Mouse (Mus musculus): ENCODE results near the gene Gm49630. TPM values are rescaled to one million over a fixed set of nuclear protein-coding genes. Genes with fewer than 3 reads are reported as not detected.
"Not testable (repeated sequence)": the region's sequence is repeated elsewhere in the genome, so short reads cannot be mapped to it uniquely, and the experiment has no call there.

Gm49630 gene
- polyA plus RNA-seq, 1 experiment from 2014 or later, result not detected

DNA sequence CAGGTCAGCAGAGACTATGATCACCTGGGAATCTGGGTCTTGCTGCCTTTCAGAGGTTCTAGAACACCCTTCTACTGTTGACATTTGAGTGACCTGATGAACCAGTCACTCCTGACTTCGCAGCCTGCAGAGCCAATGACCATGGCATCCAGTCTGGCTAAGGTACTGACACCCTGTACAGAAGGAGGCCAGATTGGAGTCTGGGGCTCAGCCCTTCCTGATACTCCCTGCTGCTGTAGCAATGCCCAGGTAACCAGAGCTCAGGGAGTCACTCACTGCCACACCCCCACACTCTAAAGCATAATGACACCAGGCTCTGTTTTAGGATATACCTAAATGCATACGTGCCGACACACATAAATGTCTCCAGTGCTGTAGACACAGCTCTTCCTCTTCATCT is 10.9 kb upstream of the Gm49630 start:
- not testable (repeated sequence) for DNase-seq; H3K4me3 ChIP-seq (replicated peaks; ENCODE audit: low read depth, low read length); H3K27me3 ChIP-seq (ENCODE audit: control insufficient read depth, insufficient read depth, low read length); H3K4me1 ChIP-seq (ENCODE audit: control insufficient read depth, insufficient read depth, low read length); ATAC-seq (ENCODE audit: low FRiP score, low TSS enrichment); H3K27ac ChIP-seq (replicated peaks; ENCODE audit: low read depth, low read length); H3K9me3 ChIP-seq (ENCODE audit: control insufficient read depth, low read length); H3K36me3 ChIP-seq (ENCODE audit: control insufficient read depth, insufficient read depth, low read length); H3K4me2 ChIP-seq (ENCODE audit: low read length); H3K9ac ChIP-seq (replicated peaks; ENCODE audit: low read length)
- WGBS, result 88% methylated on average over 1 of the region's 3 CpGs

DNA sequence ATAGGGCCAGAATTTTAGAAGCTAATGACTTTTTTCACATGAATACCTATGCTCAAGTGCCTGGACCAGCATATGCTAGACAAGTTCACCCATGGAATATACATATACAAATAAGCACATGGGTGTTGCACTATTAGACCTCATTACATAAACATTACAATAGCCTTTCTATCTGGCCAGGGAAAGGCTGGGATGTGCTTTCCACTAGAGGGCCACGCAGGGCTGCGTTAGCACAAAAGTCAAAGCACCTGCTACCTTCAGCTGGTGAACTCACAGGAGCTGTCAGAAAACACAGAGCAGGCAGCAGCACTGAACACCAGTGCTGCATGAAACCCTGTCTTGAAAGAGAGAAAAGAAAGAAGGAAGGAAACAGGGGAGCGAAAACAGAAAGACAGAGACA is 6.1 kb upstream of the Gm49630 start:
- H3K4me2 ChIP-seq (ENCODE audit: low read length); H3K36me3 ChIP-seq (ENCODE audit: control insufficient read depth, insufficient read depth, low read length); DNase-seq; H3K4me1 ChIP-seq (ENCODE audit: control insufficient read depth, insufficient read depth, low read length); ATAC-seq (ENCODE audit: low FRiP score, low TSS enrichment); H3K4me3 ChIP-seq (replicated peaks; ENCODE audit: low read depth, low read length); H3K9ac ChIP-seq (replicated peaks; ENCODE audit: low read length); H3K9me3 ChIP-seq (ENCODE audit: control insufficient read depth, low read length); H3K27ac ChIP-seq (replicated peaks; ENCODE audit: low read depth, low read length); H3K27me3 ChIP-seq (ENCODE audit: control insufficient read depth, insufficient read depth, low read length): not testable (repeated sequence)
- WGBS, result 16% methylated on average over 2 of the region's 3 CpGs

DNA sequence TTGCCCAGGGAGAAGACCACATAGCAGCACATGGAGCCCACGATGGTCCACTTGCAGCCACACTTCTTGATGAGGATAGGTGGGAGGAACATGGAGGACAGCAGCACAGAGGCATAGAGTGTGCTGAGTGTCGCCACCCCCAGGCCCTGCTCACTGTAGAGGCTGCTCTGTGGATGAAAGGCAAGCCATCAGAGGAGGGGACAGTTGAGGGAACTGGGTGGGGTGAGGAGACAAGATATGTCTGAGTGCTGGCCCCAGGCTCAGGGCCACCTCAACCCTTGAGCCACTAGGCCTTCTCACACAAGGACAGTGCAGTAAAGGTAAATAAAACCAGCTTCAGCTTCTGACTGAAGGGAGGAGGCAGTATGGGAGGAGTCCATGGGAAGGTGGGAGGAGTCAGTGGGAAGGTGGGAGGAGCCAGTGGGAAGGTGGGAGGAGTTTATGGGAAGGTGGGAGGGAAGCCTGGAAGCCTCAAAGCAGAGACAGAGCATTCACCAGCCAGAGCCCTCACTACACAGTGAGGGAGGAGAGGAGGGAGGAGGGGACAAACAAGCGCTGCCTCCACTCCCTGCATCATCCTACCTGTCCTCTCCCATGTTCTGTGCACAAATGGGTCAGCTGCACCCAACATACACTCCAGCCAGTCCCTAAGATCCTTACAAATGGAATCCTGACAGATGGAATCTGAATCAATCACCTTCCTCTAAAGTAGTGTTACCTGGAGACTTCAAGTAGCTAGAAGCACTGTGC is 5.3 kb upstream of the Gm49630 start:
- 86% methylated on average over 1 of the region's 3 CpGs for WGBS
- H3K36me3 ChIP-seq (ENCODE audit: control insufficient read depth, insufficient read depth, low read length); H3K4me2 ChIP-seq (ENCODE audit: low read length); H3K9me3 ChIP-seq (ENCODE audit: control insufficient read depth, low read length); H3K4me3 ChIP-seq (replicated peaks; ENCODE audit: low read depth, low read length); DNase-seq; H3K4me1 ChIP-seq (ENCODE audit: control insufficient read depth, insufficient read depth, low read length); H3K27me3 ChIP-seq (ENCODE audit: control insufficient read depth, insufficient read depth, low read length); H3K27ac ChIP-seq (replicated peaks; ENCODE audit: low read depth, low read length); H3K9ac ChIP-seq (replicated peaks; ENCODE audit: low read length): not testable (repeated sequence)
- ATAC-seq (ENCODE audit: low FRiP score, low TSS enrichment), result peak; percentile 47

DNA sequence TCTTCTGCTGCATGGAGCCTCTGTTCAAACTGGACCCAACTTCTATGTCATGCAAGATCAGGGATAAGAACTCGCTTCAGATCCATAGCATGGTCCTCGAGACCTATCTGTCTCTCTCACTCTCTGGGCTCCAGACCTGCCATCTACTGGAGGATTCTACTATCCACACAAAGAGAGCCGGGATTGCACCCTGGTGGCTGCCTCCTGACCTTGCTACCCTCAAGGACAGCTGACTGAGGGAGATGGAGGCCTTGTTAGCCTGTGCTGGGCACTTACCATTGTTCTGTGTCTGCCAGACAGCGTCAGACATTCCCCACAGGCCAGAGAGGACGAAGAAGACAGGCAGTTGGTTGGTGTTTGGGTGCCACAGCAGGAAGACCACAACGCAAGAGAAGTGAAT is 2.4 kb downstream of the Gm49630 start:
- not testable (repeated sequence) for H3K9ac ChIP-seq (replicated peaks; ENCODE audit: low read length); ATAC-seq (ENCODE audit: low FRiP score, low TSS enrichment); H3K36me3 ChIP-seq (ENCODE audit: control insufficient read depth, insufficient read depth, low read length); H3K4me2 ChIP-seq (ENCODE audit: low read length); H3K9me3 ChIP-seq (ENCODE audit: control insufficient read depth, low read length); H3K27ac ChIP-seq (replicated peaks; ENCODE audit: low read depth, low read length); H3K4me3 ChIP-seq (replicated peaks; ENCODE audit: low read depth, low read length); DNase-seq; H3K4me1 ChIP-seq (ENCODE audit: control insufficient read depth, insufficient read depth, low read length); H3K27me3 ChIP-seq (ENCODE audit: control insufficient read depth, insufficient read depth, low read length)
- 74% methylated on average over 5 of the region's 6 CpGs for WGBS

- H3K4me2 ChIP-seq (ENCODE audit: low read length); H3K4me3 ChIP-seq (replicated peaks; ENCODE audit: low read depth, low read length); H3K27me3 ChIP-seq (ENCODE audit: control insufficient read depth, insufficient read depth, low read length); H3K9me3 ChIP-seq (ENCODE audit: control insufficient read depth, low read length); H3K36me3 ChIP-seq (ENCODE audit: control insufficient read depth, insufficient read depth, low read length); H3K9ac ChIP-seq (replicated peaks; ENCODE audit: low read length); H3K4me1 ChIP-seq (ENCODE audit: control insufficient read depth, insufficient read depth, low read length): not testable (repeated sequence)
- 26% methylated on average over 5 of the region's 7 CpGs for WGBS
- DNase-seq, result peak; percentile 64
- 0 out of 2 replicates have a peak overlapping the region, but pooled peaks have one; percentile 26 for H3K27ac ChIP-seq (replicated peaks; ENCODE audit: low read depth, low read length)
- ATAC-seq (ENCODE audit: low FRiP score, low TSS enrichment), result peak; percentile 70; the same call in 1 of the 2 replicates
Observed at GRCm38 (mm10) chr17:7366676-7367374, 5.0 kb downstream of the Gm49630 start.

GRCm38 (mm10) chr17:7366265-7366664 is 5.5 kb downstream of the Gm49630 start:
- H3K27ac ChIP-seq (replicated peaks; ENCODE audit: low read depth, low read length), result 0 out of 2 replicates have a peak overlapping the region, but pooled peaks have one; percentile 55
- H3K4me3 ChIP-seq (replicated peaks; ENCODE audit: low read depth, low read length); H3K4me1 ChIP-seq (ENCODE audit: control insufficient read depth, insufficient read depth, low read length); H3K36me3 ChIP-seq (ENCODE audit: control insufficient read depth, insufficient read depth, low read length); H3K9me3 ChIP-seq (ENCODE audit: control insufficient read depth, low read length); H3K4me2 ChIP-seq (ENCODE audit: low read length); ATAC-seq (ENCODE audit: low FRiP score, low TSS enrichment); H3K9ac ChIP-seq (replicated peaks; ENCODE audit: low read length); H3K27me3 ChIP-seq (ENCODE audit: control insufficient read depth, insufficient read depth, low read length): not testable (repeated sequence)
- DNase-seq, result peak; percentile 7
- no CpG with 5 or more reads among the region's 1 CpGs for WGBS

DNA sequence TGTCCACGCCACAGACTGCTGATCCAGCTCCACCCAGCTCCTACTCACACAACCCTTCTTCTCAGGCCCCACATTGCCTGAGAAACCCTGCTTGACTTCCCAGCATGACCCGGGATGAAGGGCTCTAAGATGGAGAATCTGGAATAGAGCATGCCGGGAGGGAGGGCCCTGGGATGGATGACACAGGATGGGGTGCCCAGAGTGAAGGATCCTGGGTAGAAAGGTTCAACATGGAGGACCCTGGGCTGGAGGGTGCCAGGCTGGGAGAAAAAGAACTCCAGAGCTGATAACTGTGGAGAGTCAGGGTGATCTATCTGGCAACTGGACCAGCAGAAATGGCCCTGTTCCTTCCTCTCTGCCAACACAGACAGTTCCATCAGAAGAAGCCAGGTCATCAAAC is 6.2 kb downstream of the Gm49630 start:
- H3K9ac ChIP-seq (replicated peaks; ENCODE audit: low read length); H3K4me3 ChIP-seq (replicated peaks; ENCODE audit: low read depth, low read length); ATAC-seq (ENCODE audit: low FRiP score, low TSS enrichment); H3K27me3 ChIP-seq (ENCODE audit: control insufficient read depth, insufficient read depth, low read length); H3K4me1 ChIP-seq (ENCODE audit: control insufficient read depth, insufficient read depth, low read length); H3K4me2 ChIP-seq (ENCODE audit: low read length); H3K9me3 ChIP-seq (ENCODE audit: control insufficient read depth, low read length); H3K36me3 ChIP-seq (ENCODE audit: control insufficient read depth, insufficient read depth, low read length); DNase-seq; H3K27ac ChIP-seq (replicated peaks; ENCODE audit: low read depth, low read length): not testable (repeated sequence)
- no CpG with 5 or more reads among the region's 3 CpGs for WGBS

DNA sequence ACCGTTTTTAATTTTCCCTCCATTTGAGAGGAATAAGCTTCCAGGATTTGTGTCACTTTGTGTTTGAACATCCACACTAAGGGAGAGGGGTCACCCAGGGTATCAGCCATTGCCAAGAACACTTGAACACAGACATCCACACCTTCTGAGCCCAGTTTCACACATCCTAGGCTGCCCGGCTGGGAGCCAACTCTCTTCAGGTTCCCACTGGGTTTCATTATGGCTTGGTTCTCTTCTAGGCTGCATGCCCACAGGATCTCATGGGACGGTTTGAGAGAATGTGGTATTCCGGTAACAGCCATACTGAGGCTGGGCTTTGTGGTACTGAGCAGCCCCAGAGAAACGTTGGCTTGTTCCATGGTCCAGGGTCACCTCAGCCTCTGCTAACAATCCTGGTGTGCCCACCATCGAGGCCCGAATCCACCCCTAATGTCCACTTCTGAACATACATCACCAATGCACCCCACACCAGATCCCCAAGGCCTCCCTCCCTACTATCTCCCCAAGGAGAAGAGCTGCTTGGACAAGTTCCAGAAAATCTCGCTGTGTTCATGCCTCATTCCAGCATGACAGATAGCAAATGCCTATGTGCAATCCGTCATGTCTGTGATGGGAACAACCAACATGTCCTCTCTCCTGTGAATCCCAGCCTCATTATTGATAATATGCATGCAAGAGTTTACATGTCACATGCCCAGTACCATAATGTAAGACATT is 10.9 kb downstream of the Gm49630 start:
- H3K4me2 ChIP-seq (ENCODE audit: low read length); H3K9ac ChIP-seq (replicated peaks; ENCODE audit: low read length); H3K27me3 ChIP-seq (ENCODE audit: control insufficient read depth, insufficient read depth, low read length); H3K27ac ChIP-seq (replicated peaks; ENCODE audit: low read depth, low read length); H3K9me3 ChIP-seq (ENCODE audit: control insufficient read depth, low read length); H3K4me3 ChIP-seq (replicated peaks; ENCODE audit: low read depth, low read length); H3K4me1 ChIP-seq (ENCODE audit: control insufficient read depth, insufficient read depth, low read length); DNase-seq; H3K36me3 ChIP-seq (ENCODE audit: control insufficient read depth, insufficient read depth, low read length); ATAC-seq (ENCODE audit: low FRiP score, low TSS enrichment): not testable (repeated sequence)
- 85% methylated on average over 9 of the region's 9 CpGs for WGBS
